Mouse (Mus musculus): ENCODE data around the gene Tescl.
A peak's percentile ranks its signal among the peaks of the same experiment; 100 is the strongest.

Tescl gene

DNA sequence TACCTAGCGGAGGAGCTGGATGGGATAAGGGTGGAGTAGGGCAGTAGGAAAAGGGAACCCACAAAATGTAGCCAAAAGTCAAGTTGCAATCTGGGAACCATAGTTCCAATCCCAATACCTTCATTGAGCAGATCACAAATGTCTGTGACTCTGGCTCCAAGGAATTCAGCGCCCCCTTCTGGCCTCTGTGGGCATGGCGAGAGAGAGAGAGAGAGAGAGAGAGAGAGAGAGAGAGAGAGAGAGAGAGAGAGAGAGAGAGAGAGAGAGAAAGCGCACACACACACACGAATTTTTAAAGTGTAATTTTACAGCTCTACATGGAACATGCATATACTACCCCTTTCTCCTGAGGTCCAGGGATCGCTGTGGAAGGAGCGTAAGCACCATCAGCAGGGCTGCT is 29.5 kb upstream of the Tescl start:
- no peak for DNase-seq (ENCODE audit: low read depth, low spot score)

- no peak for DNase-seq (ENCODE audit: low read depth, low spot score)
Measured at GRCm38 (mm10) chr7:24361001-24361400, 27.3 kb upstream of the Tescl start.

DNA sequence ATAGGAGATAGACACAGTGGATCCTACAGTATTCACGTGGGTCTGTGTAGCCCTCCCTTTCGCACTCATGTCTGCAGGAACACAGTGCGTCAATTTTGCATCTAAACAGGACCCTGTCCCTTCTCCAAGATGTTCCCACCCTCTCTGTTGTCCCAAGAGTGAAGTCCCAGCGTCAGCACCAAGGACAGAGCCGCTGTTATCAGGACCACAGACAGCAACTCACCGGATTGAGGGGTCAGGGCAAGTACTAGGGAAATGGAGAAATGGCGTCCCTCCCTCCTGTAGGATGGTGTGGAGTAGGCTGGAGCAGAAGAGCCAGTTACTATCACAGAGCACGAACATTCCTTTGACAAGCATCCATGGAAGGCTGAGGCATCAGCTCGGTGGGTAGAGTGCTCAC is 25.5 kb upstream of the Tescl start:
- no peak for DNase-seq (ENCODE audit: low read depth, low spot score)

DNA sequence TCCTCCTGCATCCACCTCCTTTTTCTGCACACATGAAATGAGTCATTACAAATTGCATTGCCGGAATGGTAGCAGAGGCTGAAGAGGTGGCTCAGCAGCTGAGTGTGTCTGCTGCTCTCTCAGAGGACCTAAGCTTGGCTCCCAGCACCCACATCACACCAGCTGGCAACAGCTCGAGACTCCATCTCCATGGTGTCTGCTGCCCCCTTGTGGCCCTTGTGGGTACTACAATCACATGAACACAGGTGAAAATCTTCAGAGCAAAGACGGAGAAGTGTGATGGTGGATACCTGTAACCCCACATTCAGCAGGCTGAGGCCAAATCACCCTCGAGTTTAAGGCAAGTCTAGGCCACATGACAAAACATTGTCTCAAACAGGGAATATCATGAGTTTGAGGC is 24.2 kb upstream of the Tescl start:
- no peak for DNase-seq (ENCODE audit: low read depth, low spot score)

- no peak for DNase-seq (ENCODE audit: low read depth, low spot score)
Measured at GRCm38 (mm10) chr7:24356081-24356480, 22.3 kb upstream of the Tescl start.

- no peak for DNase-seq (ENCODE audit: low read depth, low spot score)
Measured at GRCm38 (mm10) chr7:24355646-24356045, 21.9 kb upstream of the Tescl start.

- no peak for DNase-seq (ENCODE audit: low read depth, low spot score)
Measured at GRCm38 (mm10) chr7:24348896-24349295, 15.2 kb upstream of the Tescl start, which contains the start of gene Lypd5. Gene Lypd5 (plus strand): TSS chr7:24349196.

DNA sequence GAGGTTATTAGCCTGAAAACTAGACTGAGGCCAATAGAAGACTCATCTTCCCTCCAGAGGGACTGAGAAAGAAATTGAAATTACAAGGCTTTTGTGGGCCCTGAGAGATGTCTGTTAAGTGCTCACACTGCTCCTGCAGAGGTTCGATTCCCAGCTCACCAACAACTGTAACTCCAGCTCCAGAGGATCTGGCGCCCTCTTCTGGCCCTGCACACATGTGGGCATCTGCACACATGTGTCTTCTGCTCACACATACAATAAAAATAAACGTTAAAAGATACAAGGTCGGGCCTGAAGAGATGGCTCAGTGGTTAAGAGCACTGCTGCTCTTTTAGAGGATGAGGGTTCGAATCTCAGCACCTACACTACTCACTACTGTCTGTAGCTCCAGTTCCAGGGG is 12.7 kb upstream of the Tescl start:
- DNase-seq (ENCODE audit: low read depth, low spot score): no peak

DNA sequence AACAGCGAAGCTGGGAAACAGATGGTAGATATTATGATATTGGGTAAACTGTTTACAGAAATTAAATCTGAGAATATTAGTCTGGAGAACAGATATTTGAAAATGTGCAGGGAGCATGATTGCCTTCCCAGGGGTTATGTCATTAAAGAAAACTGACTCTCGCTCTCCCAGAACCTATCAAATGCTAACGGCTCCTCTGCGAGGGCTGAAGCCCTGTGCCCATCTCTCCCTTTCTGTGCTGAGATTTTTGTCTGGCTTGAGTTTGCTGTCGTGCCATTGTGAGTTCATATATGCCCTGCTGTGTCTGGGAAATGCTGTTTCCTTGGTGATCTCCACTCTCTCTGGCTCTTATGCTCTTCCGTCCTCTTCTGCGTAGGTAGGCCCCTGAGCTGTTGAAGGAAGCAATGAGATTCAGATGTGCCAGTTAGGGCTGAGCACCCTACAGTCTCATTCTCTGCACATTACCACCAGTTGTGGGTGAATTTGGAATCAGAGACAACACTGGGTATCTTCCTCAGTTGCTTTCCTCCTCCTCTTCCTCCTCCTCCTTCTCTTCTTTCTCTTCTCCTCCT is 10.1 kb upstream of the Tescl start:
- no peak for DNase-seq (ENCODE audit: low read depth, low spot score)

DNA sequence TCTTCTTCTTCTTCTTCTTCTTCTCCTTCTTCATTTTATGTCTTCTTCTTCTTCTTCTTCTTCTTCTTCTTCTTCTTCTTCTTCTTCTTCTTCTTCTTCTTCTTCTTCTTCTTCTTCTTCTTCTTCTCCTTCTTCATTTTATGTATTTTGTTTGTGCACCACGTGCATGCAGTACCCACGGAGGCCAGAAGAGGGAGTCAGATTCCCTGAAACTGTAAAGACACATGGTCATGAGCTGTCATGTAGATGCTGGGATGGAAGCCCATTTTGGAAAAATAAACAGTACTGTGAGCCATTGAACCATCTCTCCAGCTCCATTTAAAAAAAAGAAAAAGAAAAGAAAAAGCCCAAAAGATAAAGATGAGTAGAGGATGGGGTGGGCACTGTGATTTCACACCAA is 4.5 kb upstream of the Tescl start:
- DNase-seq (ENCODE audit: low read depth, low spot score): no peak

DNA sequence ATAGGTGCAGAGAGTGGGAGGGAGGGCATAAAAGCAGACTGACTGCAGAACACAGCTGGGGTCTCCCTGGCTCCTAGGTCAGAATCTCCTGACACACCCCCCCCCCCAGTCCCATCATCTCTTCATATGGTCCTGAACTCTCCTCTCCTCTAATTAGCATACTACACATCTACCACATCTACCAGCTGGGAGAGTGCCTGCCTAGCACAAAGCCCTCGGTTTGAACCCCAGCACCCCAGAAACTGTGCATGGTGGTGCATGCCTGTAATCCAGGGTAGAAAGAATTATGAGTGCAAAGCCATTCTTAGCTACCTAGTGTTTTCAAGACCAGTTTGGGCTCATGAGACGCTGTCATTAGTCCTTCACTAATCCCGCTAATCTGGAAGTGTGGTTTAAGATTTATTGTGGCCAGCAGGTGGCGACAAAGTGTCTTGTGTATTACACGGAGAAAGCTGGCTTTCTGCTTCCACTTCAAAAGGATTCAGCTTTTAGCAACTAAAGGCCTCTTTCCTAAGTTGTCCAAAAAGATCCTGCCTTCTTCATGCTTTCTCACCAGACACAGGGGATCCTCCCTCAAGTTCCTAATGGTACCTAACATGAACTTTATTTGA is 2.1 kb upstream of the Tescl start:
- DNase-seq (ENCODE audit: low read depth, low spot score): peak; percentile 82

- DNase-seq (ENCODE audit: low read depth, low spot score): no peak
Measured at GRCm38 (mm10) chr7:24327281-24327975, 6.3 kb downstream of the Tescl start.

DNA sequence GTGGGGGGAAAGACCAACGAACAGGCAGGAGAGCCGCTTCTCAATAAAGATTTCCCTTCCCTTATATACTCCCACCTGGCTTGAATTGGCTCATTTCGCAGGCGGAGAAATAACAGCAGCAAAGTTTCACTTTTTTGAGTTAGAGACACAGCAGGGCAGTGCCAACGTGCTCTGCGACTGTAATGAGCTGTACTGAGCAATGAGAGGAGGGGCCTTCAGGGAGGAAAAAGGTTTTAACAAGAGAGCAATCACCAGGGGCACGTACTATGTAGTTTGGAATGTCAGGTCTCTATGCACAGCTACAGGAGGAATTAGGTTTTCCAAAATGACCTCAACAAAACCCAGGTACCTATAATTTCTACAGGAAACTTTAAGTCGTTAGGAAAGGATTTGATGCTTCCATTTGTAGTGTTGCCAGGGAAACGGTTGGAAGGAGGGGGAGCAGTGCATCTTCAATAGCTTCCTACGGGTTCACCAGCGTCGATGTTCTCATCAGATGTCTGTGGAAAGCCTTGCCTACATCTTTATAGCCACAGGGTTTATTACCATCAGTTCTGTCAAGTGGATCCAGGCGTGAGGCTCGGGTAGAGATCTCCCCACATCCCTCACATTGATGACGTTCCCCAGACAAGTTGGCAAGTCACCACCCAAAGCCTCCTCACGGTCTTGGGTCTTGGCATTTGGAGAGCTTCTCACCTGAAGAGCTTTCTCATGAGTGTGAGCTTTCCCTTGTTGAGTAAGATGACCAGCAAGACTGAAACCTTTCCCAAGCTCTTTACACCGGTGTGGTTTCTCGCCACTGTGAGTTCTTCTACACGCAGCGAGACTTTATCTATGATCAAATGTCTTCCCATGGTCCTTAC is 7.2 kb downstream of the Tescl start:
- DNase-seq (ENCODE audit: low read depth, low spot score): no peak

- no peak for DNase-seq (ENCODE audit: low read depth, low spot score)
Measured at GRCm38 (mm10) chr7:24325675-24326128, 8.0 kb downstream of the Tescl start.

GRCm38 (mm10) chr7:24325197-24325596 is 8.5 kb downstream of the Tescl start:
- DNase-seq (ENCODE audit: low read depth, low spot score): no peak

GRCm38 (mm10) chr7:24322593-24322992 is 11.1 kb downstream of the Tescl start:
- DNase-seq (ENCODE audit: low read depth, low spot score): no peak

GRCm38 (mm10) chr7:24318942-24319341 is 14.8 kb downstream of the Tescl start:
- DNase-seq (ENCODE audit: low read depth, low spot score): no peak

- peak; percentile 88 for DNase-seq (ENCODE audit: low read depth, low spot score)
Measured at GRCm38 (mm10) chr7:24316567-24317092, 17.1 kb downstream of the Tescl start, which contains the start of gene Zfp94. Gene Zfp94 (minus strand): TSS chr7:24316666.

- no peak for DNase-seq (ENCODE audit: low read depth, low spot score)
Measured at GRCm38 (mm10) chr7:24315726-24316566, 17.8 kb downstream of the Tescl start.

- DNase-seq (ENCODE audit: low read depth, low spot score): no peak
Measured at GRCm38 (mm10) chr7:24300771-24301282, 32.9 kb downstream of the Tescl start, which contains the start of gene Zfp61. Gene Zfp61 (minus strand): TSS chr7:24301232.

Data from retina, adult 2 months (tissue).